Mouse (Mus musculus) heart, postnatal 10 days (tissue): ENCODE results near the gene Chn2. TPM values are rescaled to one million over a fixed set of nuclear protein-coding genes. Genes with fewer than 3 reads are reported as not detected.

Experiments used
- DNase-seq, 2 experiments: peaks; one replicate each; pipeline ENCODE4 v3.0.0; 2021
- intact Hi-C: fragments of 180-260 bp; cut with DNase I; formaldehyde crosslinking; loops from one replicate; pipeline ENCODE4 v1.15.1; 2025
- total RNA-seq, 2 experiments: library from RNA; stranded (reverse); gene quantifications; 2 replicates each; pipeline ENCODE4 v1.2.3; 2021

Gene Chn2
- 1 to 10 TPM; 5.2 to 6.0 TPM for total RNA-seq

- intact Hi-C loops: loop anchor here (5.0 kb wide), 1 partner anchor 257 kb away; no protein-coding TSS in a partner anchor
- DNase-seq: peak; percentile 60 to 69
Observed at GRCm38 (mm10) chr6:54039357-54039804, at the start of gene Chn2. Chn2 (plus strand) TSS chr6:54039554.

DNA sequence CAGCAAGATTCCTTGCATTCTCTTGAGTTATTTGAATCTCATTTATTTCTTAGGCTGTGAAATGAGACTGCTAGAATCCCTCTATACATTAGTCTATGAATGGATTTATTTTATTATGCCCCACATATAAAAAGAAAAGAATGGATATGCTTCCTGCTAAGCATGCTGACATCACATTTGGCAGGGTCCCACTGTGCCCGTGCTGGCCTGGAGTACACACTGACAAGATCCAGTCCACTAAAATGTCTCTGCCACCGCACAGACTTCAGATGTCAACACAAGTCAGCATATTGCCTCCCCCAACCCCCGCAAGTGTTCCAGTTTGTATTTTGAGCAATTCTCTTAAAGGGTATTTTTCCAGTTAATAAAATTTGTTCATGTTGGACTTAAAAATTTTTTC lies 47.0 kb upstream of the Chn2 start:
- no peak for DNase-seq

GRCm38 (mm10) chr6:53995519-53995918 lies 43.8 kb upstream of the Chn2 start:
- intact Hi-C loops: no loop called here
- no peak for DNase-seq

More for the DNA sequence above, 47.0 kb upstream of the Chn2 start:
- intact Hi-C loops: no loop called here

GRCm38 (mm10) chr6:53996226-53996955 lies 43.0 kb upstream of the Chn2 start:
- no peak for DNase-seq
- intact Hi-C loops: no loop called here

GRCm38 (mm10) chr6:54005302-54005701 lies 34.1 kb upstream of the Chn2 start:
- intact Hi-C loops: no loop called here
- no peak for DNase-seq

- no peak for DNase-seq
- intact Hi-C loops: no loop called here
Observed at GRCm38 (mm10) chr6:54008448-54009120, 30.8 kb upstream of the Chn2 start.

- no peak for DNase-seq
- intact Hi-C loops: no loop called here
Observed at GRCm38 (mm10) chr6:54009293-54009692, 30.1 kb upstream of the Chn2 start.

GRCm38 (mm10) chr6:54010362-54010761 lies 29.0 kb upstream of the Chn2 start:
- intact Hi-C loops: no loop called here
- no peak for DNase-seq

- intact Hi-C loops: no loop called here
- DNase-seq: no peak
Observed at GRCm38 (mm10) chr6:54012163-54012562, 27.2 kb upstream of the Chn2 start.

DNA sequence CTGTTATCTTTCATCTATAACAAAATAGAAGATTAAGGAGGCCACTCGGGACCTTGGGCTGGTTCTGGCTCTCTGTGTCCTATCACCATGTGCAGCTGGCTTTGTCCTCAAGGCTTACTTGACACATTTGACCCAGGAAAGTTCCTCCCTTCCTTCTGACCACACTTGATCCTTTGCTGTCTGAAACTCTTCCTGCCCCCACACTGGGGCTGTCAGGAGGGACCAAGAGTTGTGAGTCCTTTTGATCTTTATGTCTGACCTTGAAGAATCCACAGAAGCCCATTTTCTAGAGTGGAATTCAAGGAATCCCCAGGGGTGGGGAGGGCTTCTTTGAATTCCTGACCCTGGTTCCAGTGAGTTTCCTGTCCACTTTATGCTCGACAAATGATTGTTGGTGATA lies 21.3 kb upstream of the Chn2 start:
- intact Hi-C loops: no loop called here
- no peak for DNase-seq

- intact Hi-C loops: no loop called here
- peak; percentile 25 to 26 for DNase-seq
Observed at GRCm38 (mm10) chr6:54018861-54019260, 20.5 kb upstream of the Chn2 start.

- intact Hi-C loops: loop anchor here (5.0 kb wide), 1 partner anchor 59 kb away; no protein-coding TSS in a partner anchor
- peak; percentile 29 to 48 for DNase-seq
Observed at GRCm38 (mm10) chr6:54021123-54021789, 18.1 kb upstream of the Chn2 start.

DNA sequence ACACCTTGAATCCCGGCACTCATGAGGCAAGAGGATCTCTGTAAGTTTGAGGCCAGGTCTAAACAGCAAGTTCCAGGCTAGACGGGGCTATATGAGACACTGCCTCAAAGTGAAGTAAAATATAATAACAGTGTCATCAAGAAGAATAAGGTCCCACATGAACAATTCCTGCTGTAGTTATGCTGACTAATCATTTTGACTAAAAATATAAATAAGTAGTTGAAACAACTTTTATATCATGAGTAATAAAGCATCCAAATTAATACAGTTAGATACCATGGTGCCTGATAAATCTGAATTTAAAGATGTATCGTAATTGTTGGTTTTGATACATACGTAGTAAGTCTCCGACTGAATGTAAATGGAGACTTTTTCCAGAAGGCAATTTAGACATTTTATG lies 15.5 kb upstream of the Chn2 start:
- intact Hi-C loops: loop anchor here (5.0 kb wide), 1 partner anchor 62 kb away; no protein-coding TSS in a partner anchor
- no peak for DNase-seq

DNA sequence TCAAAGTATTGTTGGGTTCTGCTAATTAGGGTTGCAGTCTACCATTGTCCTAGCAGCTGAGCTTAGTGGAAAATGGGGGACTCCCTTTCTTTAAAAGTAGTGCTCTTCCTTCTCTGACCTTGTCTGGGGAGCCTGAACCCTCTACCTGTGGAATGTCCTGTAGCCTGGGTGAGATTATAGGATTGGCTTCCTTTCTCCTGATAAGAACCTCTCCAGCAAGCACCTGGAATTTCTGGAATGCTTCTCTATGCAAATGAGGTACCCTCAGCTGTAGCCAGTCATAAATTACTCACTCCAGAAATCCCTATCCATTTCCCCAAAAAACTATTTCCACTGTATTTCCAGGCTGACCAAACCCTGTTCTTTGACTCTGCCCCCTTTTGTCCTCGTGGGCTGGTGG lies 10.6 kb upstream of the Chn2 start:
- intact Hi-C loops: no loop called here
- no peak for DNase-seq

DNA sequence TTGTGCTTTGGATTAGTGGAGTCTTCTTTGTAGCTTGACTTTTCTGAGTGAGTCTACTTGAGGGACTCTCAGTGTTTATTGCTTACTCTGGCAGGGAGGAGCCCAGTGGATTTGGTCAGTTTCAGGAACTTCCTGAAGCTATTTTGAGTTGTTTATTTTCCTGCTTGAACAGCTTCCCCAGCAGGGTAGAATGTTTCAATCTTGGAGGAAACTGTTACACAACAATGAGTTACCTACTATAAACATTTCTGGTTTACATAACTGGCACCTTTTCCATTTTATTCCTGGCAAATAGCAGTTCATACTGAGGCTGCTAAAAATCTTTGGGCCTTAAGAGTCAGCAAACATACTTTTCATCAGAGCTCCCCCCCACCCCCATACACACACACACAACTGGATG lies 9.0 kb upstream of the Chn2 start:
- DNase-seq: no peak
- intact Hi-C loops: no loop called here

GRCm38 (mm10) chr6:54030776-54031175 lies 8.6 kb upstream of the Chn2 start:
- intact Hi-C loops: no loop called here
- DNase-seq: no peak

- intact Hi-C loops: loop anchor here (1.0 kb wide), 2 partner anchors 130 to 195 kb away; no protein-coding TSS in a partner anchor
- DNase-seq: peak; percentile 81 to 82
Observed at GRCm38 (mm10) chr6:54034471-54034870, 4.9 kb upstream of the Chn2 start.

- DNase-seq: no peak
- intact Hi-C loops: loop anchor here (5.0 kb wide), 1 partner anchor 253 kb away; no protein-coding TSS in a partner anchor
Observed at GRCm38 (mm10) chr6:54035548-54035947, 3.8 kb upstream of the Chn2 start.

DNA sequence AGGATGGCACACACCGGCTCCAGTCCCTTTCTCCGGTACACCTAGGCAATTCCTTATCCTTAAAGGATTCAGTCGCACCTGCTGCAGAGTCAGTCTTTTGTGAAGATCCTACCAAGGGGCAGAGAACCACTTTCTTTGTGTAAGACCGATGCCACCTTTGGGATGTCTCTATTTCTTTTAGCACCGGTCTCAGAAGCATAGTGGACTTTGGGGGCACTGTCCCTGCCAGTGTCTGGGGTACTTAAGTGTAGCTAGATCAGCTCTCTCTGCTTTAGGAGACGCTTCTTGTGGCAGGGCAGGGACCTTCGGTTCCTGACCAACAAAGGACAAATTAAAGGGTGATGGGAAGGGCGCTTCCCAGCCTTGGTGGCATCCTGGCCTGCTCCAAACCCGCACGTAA lies 488 bp upstream of the Chn2 start:
- intact Hi-C loops: loop anchor here (5.0 kb wide), 1 partner anchor 257 kb away; no protein-coding TSS in a partner anchor
- no peak for DNase-seq

- intact Hi-C loops: loop anchor here (5.0 kb wide), 1 partner anchor 258 kb away; no protein-coding TSS in a partner anchor
Observed at GRCm38 (mm10) chr6:54039805-54040447, 572 bp downstream of the Chn2 start.

GRCm38 (mm10) chr6:54040448-54040844 lies 1.1 kb downstream of the Chn2 start:
- intact Hi-C loops: no loop called here
- no peak for DNase-seq

More at GRCm38 (mm10) chr6:54039805-54040447, 572 bp downstream of the Chn2 start:
- peak; percentile 69 to 71 for DNase-seq
